Mouse (Mus musculus) thymus, adult 2 months (tissue): ENCODE measurements around the gene Ggt6.

ENCODE experiments used
- CTCF ChIP-seq: fragments of 200-500 bp; IDR thresholded peaks from 2 replicates; pipeline ENCODE4 v1.5.1; 2012; ENCODE audit warnings: mild to moderate bottlenecking, control low read depth, low read length, moderate library complexity, borderline replicate concordance; ENCODE audit not compliant: control insufficient read depth, poor library complexity, insufficient read depth; ENCODE audit errors: extremely low read depth
- POLR2A ChIP-seq: fragments of 200-500 bp; IDR thresholded peaks from 2 replicates; pipeline ENCODE4 v1.6.1; 2012; ENCODE audit warnings: mild to moderate bottlenecking, low read length, control low read depth, moderate library complexity; ENCODE audit not compliant: control insufficient read depth, poor library complexity, insufficient read depth; ENCODE audit errors: extremely low read depth

GRCm38 (mm10) chr11:72428694-72429093, 6.6 kb upstream of the Ggt6 start:
- TF ChIP-seq CTCF: no peak
- no peak for TF ChIP-seq POLR2A
